Mouse (Mus musculus) myocyte (in vitro differentiated cells): ENCODE data around the gene Nup214.

Experiments
- POLR2A ChIP-seq: IDR thresholded peaks from one replicate; pipeline ENCODE4 v1.6.1; 2011; ENCODE audit warnings: low read depth, mild to moderate bottlenecking, control low read depth, moderate library complexity; ENCODE audit not compliant: insufficient read length
- SRF ChIP-seq: IDR thresholded peaks from one replicate; pipeline ENCODE4 v1.6.1; 2011; ENCODE audit warnings: low read depth; ENCODE audit not compliant: control insufficient read depth, insufficient read length

GRCm38 (mm10) chr2:31945580-31945979, 28.7 kb upstream of the Nup214 start:
- TF ChIP-seq POLR2A (no peak), SRF (no peak)
